Mouse (Mus musculus): Measurements from ENCODE around the gene Tmeff2. TPM values are rescaled to one million over a fixed set of nuclear protein-coding genes. Genes with fewer than 3 reads are reported as not detected.

Tmeff2 gene
- polyA plus RNA-seq, 1 experiment from 2014 or later = 1.4 TPM

DNA sequence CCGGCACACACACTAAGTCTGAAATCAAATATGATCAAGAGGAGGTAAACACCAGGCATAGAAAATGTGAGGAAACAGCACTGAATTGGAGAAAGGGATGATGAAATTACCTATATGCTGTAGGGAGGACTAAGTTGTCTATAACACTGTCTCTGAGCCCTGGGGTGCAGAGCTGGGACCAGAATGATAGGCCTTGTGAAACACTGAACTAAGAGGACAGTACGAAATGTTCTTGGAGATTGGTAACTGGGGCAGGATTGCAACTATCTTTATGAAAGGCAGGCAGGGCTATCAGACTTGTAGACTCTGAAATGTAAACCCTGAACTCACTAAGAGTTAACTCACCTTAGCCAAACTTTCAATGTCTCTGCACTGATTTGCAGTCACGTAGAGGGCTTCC lies 242.3 kb downstream of the Tmeff2 start:
- Histone ChIP-seq H3K36me3 (ENCODE audit: control insufficient read depth, insufficient read depth, low read length) (no peaks in the 10 kb centered on the region), H3K4me1 (ENCODE audit: control insufficient read depth in 2 of 2, insufficient read depth in 2 of 2, low read length in 2 of 2) (no peaks in the 10 kb centered on the region), H3K9ac (ENCODE audit: low read length) (no peak overlapping the region), H3K4me2 (ENCODE audit: low read length) (no peak overlapping the region), H3K4me3 (ENCODE audit: control insufficient read depth in 1 of 2, insufficient read depth in 1 of 2, low read depth in 1 of 2, low read length in 2 of 2) (no peak overlapping the region), H3K27ac (replicated peaks in 1 of 2; ENCODE audit: control insufficient read depth in 1 of 2, insufficient read depth in 1 of 2, low read depth in 2 of 2, low read length in 2 of 2) (no peak overlapping the region), H3K27me3 (ENCODE audit: control insufficient read depth, insufficient read depth, low read length) (no peaks in the 10 kb centered on the region), H3K9me3 (ENCODE audit: control insufficient read depth, low read length) (no peaks in the 10 kb centered on the region)
- 90% methylated on average over 3 of the region's 3 CpGs for WGBS
- no peak for ATAC-seq (ENCODE audit: insufficient number of reproducible peaks, insufficient read depth, low FRiP score, low read depth)

DNA sequence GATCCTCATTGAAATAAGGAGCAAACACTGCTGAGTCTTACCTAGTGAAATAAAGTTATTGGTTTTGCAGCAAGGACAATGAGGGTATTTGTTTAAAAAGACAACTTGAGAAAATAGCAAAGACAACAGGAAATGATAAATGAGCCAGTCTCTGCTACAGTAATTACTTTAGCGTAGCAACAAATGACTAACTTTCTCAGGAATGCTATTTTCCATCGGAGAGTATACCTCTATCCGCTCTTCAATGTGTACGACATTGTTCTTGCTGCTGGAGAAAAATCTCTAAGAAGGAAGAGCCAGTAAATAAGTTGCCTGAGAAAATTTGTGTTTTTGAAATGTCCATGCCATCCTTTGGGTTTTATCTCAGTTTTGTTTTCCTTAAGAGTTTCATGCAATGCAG lies 245.2 kb downstream of the Tmeff2 start:
- no peak overlapping the region for H3K9ac ChIP-seq (ENCODE audit: low read length)
- no peak overlapping the region for H3K4me3 ChIP-seq (ENCODE audit: control insufficient read depth in 1 of 2, insufficient read depth in 1 of 2, low read depth in 1 of 2, low read length in 2 of 2)
- H3K9me3 ChIP-seq (ENCODE audit: control insufficient read depth, low read length) = no peaks in the 10 kb centered on the region
- H3K4me2 ChIP-seq (ENCODE audit: low read length) = no peak overlapping the region
- H3K4me1 ChIP-seq (ENCODE audit: control insufficient read depth in 2 of 2, insufficient read depth in 2 of 2, low read length in 2 of 2) = peaks cover 7 to 19% of the 10 kb centered on the region in 2 experiments
- no peak overlapping the region for H3K27ac ChIP-seq (replicated peaks in 1 of 2; ENCODE audit: control insufficient read depth in 1 of 2, insufficient read depth in 1 of 2, low read depth in 2 of 2, low read length in 2 of 2)
- no peak for ATAC-seq (ENCODE audit: insufficient number of reproducible peaks, insufficient read depth, low FRiP score, low read depth)
- 67% methylated on average over 4 of the region's 4 CpGs for WGBS
- no peaks in the 10 kb centered on the region for H3K27me3 ChIP-seq (ENCODE audit: control insufficient read depth, insufficient read depth, low read length)
- no peaks in the 10 kb centered on the region for H3K36me3 ChIP-seq (ENCODE audit: control insufficient read depth, insufficient read depth, low read length)

DNA sequence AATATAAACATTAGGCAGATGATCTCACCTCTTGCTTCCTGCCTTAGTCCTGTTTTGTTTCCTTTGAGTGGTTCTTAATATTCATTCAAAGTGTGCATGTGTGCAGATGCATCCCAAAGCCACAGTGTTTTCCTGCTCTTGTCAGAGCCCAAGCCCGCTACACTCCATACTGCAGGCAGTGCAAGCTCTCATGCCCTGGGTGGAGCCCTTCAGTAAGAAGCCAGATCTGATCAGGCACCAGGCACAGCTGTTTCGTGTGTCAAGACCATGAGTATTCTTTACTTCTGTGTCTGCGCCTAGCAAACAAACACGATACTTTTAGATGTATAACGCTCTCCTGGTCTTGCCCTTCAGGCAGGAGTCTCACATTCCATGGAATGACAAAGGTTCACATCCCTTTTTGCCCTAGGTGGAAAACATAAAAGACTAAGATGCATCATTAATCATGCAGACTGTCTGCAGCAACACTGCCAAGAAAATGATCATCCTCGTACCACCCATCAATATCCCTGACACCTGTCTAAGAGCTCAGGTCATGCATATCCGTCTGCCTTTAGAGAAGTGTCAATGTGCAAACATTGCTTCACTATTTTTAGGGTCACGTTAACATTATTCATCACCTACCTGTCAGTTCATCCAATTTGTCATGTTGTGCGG lies 248.2 kb downstream of the Tmeff2 start:
- H3K4me2 ChIP-seq (ENCODE audit: low read length) = no peak overlapping the region

DNA sequence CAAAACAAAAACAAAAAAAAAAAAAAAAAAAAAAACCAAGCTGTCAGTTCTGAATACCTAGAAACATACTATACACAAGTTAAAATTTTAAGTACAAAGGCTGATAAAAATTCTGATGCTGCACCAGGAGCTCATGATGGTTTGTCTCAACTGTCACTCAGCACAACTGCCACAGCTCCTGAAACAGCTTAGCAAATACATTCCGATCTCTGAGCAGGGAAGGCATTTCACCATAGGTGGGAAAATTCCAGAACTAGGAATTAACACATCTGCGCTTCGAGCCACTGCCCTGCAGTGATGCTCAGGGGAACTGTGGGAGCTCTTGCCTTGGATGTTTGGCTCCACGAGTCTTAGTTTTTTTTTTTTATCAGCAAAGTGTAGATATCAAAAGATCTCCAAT lies 249.0 kb downstream of the Tmeff2 start:
- Histone ChIP-seq H3K9me3 (ENCODE audit: control insufficient read depth, low read length) (no peaks in the 10 kb centered on the region), H3K4me1 (ENCODE audit: control insufficient read depth in 2 of 2, insufficient read depth in 2 of 2, low read length in 2 of 2) (peaks cover 12 to 35% of the 10 kb centered on the region in 2 experiments), H3K27me3 (ENCODE audit: control insufficient read depth, insufficient read depth, low read length) (no peaks in the 10 kb centered on the region), H3K36me3 (ENCODE audit: control insufficient read depth, insufficient read depth, low read length) (no peaks in the 10 kb centered on the region), H3K9ac (ENCODE audit: low read length) (no peak overlapping the region), H3K4me3 (ENCODE audit: control insufficient read depth in 1 of 2, insufficient read depth in 1 of 2, low read depth in 1 of 2, low read length in 2 of 2) (no peak overlapping the region), H3K4me2 (ENCODE audit: low read length) (peak overlapping the region; percentile 0; the same call in 1 of the 2 replicates), H3K27ac (replicated peaks in 1 of 2; ENCODE audit: control insufficient read depth in 1 of 2, insufficient read depth in 1 of 2, low read depth in 2 of 2, low read length in 2 of 2) (peak overlapping the region; percentile 45 to 58; a peak in 3 of 4 replicates)
- ATAC-seq (ENCODE audit: insufficient number of reproducible peaks, insufficient read depth, low FRiP score, low read depth) = peak; percentile 26; the same call in 1 of the 2 replicates
- WGBS = 15% methylated on average over 4 of the region's 4 CpGs

More for the DNA sequence above, 248.2 kb downstream of the Tmeff2 start:
- WGBS = 27% methylated on average over 9 of the region's 9 CpGs
- no peak for ATAC-seq (ENCODE audit: insufficient number of reproducible peaks, insufficient read depth, low FRiP score, low read depth)
- no peaks in the 10 kb centered on the region for H3K27me3 ChIP-seq (ENCODE audit: control insufficient read depth, insufficient read depth, low read length)
- H3K4me1 ChIP-seq (ENCODE audit: control insufficient read depth in 2 of 2, insufficient read depth in 2 of 2, low read length in 2 of 2) = peaks cover 12 to 35% of the 10 kb centered on the region in 2 experiments
- no peaks in the 10 kb centered on the region for H3K36me3 ChIP-seq (ENCODE audit: control insufficient read depth, insufficient read depth, low read length)
- no peak overlapping the region for H3K9ac ChIP-seq (ENCODE audit: low read length)
- no peaks in the 10 kb centered on the region for H3K9me3 ChIP-seq (ENCODE audit: control insufficient read depth, low read length)
- H3K27ac ChIP-seq (replicated peaks in 1 of 2; ENCODE audit: control insufficient read depth in 1 of 2, insufficient read depth in 1 of 2, low read depth in 2 of 2, low read length in 2 of 2) = peak overlapping the region; percentile 48 to 57
- H3K4me3 ChIP-seq (ENCODE audit: control insufficient read depth in 1 of 2, insufficient read depth in 1 of 2, low read depth in 1 of 2, low read length in 2 of 2) = no peak overlapping the region

DNA sequence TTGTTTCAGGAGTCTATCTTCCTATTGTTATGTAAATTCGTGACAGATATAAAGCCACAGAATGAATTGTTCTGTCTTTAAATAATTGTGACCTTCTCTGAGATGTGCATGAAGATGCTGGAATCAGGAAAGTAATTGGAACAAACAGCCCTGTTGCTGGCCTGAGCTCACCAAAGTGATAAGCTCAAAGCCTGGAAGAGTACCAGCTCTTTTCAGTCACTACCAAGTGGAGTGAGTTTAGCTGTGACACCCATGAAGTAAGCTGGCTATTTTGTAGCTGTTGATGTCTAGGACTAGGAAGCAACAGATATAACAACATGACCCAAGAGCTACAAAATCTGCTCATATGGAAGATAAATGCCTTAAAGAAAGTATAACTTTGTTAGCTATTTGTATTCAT lies 249.4 kb downstream of the Tmeff2 start:
- no peak overlapping the region for H3K4me3 ChIP-seq (ENCODE audit: control insufficient read depth in 1 of 2, insufficient read depth in 1 of 2, low read depth in 1 of 2, low read length in 2 of 2)
- peaks cover 12 to 35% of the 10 kb centered on the region in 2 experiments for H3K4me1 ChIP-seq (ENCODE audit: control insufficient read depth in 2 of 2, insufficient read depth in 2 of 2, low read length in 2 of 2)
- 50% methylated on average over 1 of the region's 1 CpGs for WGBS
- H3K9me3 ChIP-seq (ENCODE audit: control insufficient read depth, low read length) = no peaks in the 10 kb centered on the region
- no peaks in the 10 kb centered on the region for H3K27me3 ChIP-seq (ENCODE audit: control insufficient read depth, insufficient read depth, low read length)
- no peaks in the 10 kb centered on the region for H3K36me3 ChIP-seq (ENCODE audit: control insufficient read depth, insufficient read depth, low read length)
- peak overlapping the region; percentile 45 to 58; a peak in 3 of 4 replicates for H3K27ac ChIP-seq (replicated peaks in 1 of 2; ENCODE audit: control insufficient read depth in 1 of 2, insufficient read depth in 1 of 2, low read depth in 2 of 2, low read length in 2 of 2)
- H3K4me2 ChIP-seq (ENCODE audit: low read length) = 0 out of 2 replicates have a peak overlapping the region, but pooled peaks have one; percentile 0
- no peak overlapping the region for H3K9ac ChIP-seq (ENCODE audit: low read length)
- ATAC-seq (ENCODE audit: insufficient number of reproducible peaks, insufficient read depth, low FRiP score, low read depth) = 0 out of 2 replicates have a peak, but pooled peaks have one; percentile 39

DNA sequence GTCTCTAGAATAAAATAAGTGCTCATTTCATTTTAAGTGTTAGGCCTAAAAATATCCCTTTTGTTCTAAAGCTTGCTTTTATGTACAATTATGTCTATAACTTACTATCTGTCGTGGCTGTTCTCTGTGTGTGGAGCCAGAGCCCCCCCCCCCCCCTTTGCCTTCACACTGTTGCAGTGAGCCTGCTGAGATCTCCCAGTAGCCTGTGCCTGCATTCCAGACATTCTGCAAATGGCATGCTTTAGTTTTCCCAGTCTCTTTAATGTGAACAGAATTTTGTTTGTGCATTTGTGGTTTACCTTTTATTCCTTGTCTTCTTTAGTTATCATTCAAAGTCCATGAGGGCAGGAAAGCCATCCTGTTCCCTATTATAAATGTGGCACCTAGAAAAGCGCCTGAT lies 251.6 kb downstream of the Tmeff2 start:
- Histone ChIP-seq H3K27me3 (ENCODE audit: control insufficient read depth, insufficient read depth, low read length) (no peaks in the 10 kb centered on the region), H3K9ac (ENCODE audit: low read length) (no peak overlapping the region), H3K4me2 (ENCODE audit: low read length) (no peak overlapping the region), H3K9me3 (ENCODE audit: control insufficient read depth, low read length) (no peaks in the 10 kb centered on the region), H3K4me1 (ENCODE audit: control insufficient read depth in 2 of 2, insufficient read depth in 2 of 2, low read length in 2 of 2) (peaks cover 12 to 35% of the 10 kb centered on the region in 2 experiments), H3K36me3 (ENCODE audit: control insufficient read depth, insufficient read depth, low read length) (no peaks in the 10 kb centered on the region), H3K4me3 (ENCODE audit: control insufficient read depth in 1 of 2, insufficient read depth in 1 of 2, low read depth in 1 of 2, low read length in 2 of 2) (no peak overlapping the region), H3K27ac (replicated peaks in 1 of 2; ENCODE audit: control insufficient read depth in 1 of 2, insufficient read depth in 1 of 2, low read depth in 2 of 2, low read length in 2 of 2) (peak overlapping the region in 1 of 2 experiments; percentile 44; a peak in 2 of 4 replicates)
- ATAC-seq (ENCODE audit: insufficient number of reproducible peaks, insufficient read depth, low FRiP score, low read depth) = no peak
- WGBS = 32% methylated on average over 2 of the region's 2 CpGs

DNA sequence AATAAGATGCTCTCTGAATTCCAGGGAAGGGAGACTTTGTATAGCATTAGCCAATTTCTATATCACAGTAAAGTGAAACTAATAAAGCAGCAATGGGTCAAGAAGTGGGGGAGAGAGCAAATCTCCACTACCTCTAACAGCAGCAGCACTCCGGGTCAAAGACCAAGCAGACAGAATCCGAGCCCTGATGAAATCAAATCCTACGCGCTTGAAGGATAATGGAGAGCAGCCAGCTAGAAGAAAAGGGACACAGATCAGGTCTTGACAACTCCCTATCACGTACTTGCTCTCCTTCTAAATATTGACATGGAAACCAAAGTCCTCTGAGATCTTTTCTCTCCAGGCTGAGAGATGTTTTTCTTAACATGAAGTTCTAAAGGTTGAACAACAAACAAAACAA lies 252.4 kb downstream of the Tmeff2 start:
- WGBS = 17% methylated on average over 5 of the region's 5 CpGs
- ATAC-seq (ENCODE audit: insufficient number of reproducible peaks, insufficient read depth, low FRiP score, low read depth) = no peak

DNA sequence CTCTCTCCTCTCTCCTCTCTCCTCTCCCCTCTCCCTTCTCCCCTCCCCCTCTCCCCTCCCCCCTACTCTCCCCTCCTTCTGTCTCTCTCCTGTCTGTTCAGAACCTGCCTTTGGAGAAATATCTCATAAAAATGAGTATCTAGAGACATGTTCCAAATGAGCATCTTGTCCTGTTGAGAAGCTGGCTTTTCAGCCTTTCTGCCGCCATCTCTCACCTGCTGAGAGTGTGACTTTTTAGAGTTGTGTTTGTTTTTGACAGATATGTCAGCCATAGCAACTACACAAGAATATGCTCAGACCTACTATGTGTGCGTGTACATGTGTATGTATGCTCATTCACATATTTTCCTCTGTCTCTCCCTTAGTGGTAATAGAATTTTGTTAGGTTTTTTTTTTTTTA lies 283.8 kb downstream of the Tmeff2 start:
- Histone ChIP-seq H3K4me1 (ENCODE audit: control insufficient read depth in 2 of 2, insufficient read depth in 2 of 2, low read length in 2 of 2) (no peaks in the 10 kb centered on the region), H3K9ac (ENCODE audit: low read length) (no peak overlapping the region), H3K4me2 (ENCODE audit: low read length) (no peak overlapping the region), H3K27me3 (ENCODE audit: control insufficient read depth, insufficient read depth, low read length) (no peaks in the 10 kb centered on the region), H3K4me3 (ENCODE audit: control insufficient read depth in 1 of 2, insufficient read depth in 1 of 2, low read depth in 1 of 2, low read length in 2 of 2) (no peak overlapping the region), H3K36me3 (ENCODE audit: control insufficient read depth, insufficient read depth, low read length) (no peaks in the 10 kb centered on the region), H3K27ac (replicated peaks in 1 of 2; ENCODE audit: control insufficient read depth in 1 of 2, insufficient read depth in 1 of 2, low read depth in 2 of 2, low read length in 2 of 2) (no peak overlapping the region), H3K9me3 (ENCODE audit: control insufficient read depth, low read length) (no peaks in the 10 kb centered on the region)
- 82% methylated on average over 2 of the region's 2 CpGs for WGBS
- ATAC-seq (ENCODE audit: insufficient number of reproducible peaks, insufficient read depth, low FRiP score, low read depth) = no peak

More for the DNA sequence above, 252.4 kb downstream of the Tmeff2 start:
- H3K27me3 ChIP-seq (ENCODE audit: control insufficient read depth, insufficient read depth, low read length) = no peaks in the 10 kb centered on the region
- H3K27ac ChIP-seq (replicated peaks in 1 of 2; ENCODE audit: control insufficient read depth in 1 of 2, insufficient read depth in 1 of 2, low read depth in 2 of 2, low read length in 2 of 2) = peak overlapping the region; percentile 45 to 59; a peak in 3 of 4 replicates
- H3K4me3 ChIP-seq (ENCODE audit: control insufficient read depth in 1 of 2, insufficient read depth in 1 of 2, low read depth in 1 of 2, low read length in 2 of 2) = no peak overlapping the region
- no peaks in the 10 kb centered on the region for H3K36me3 ChIP-seq (ENCODE audit: control insufficient read depth, insufficient read depth, low read length)
- peaks cover 12 to 35% of the 10 kb centered on the region in 2 experiments for H3K4me1 ChIP-seq (ENCODE audit: control insufficient read depth in 2 of 2, insufficient read depth in 2 of 2, low read length in 2 of 2)
- H3K9ac ChIP-seq (ENCODE audit: low read length) = no peak overlapping the region
- H3K4me2 ChIP-seq (ENCODE audit: low read length) = no peak overlapping the region
- no peaks in the 10 kb centered on the region for H3K9me3 ChIP-seq (ENCODE audit: control insufficient read depth, low read length)
